Mouse (Mus musculus) forebrain, postnatal 0 days (tissue): ENCODE measurements around the gene Ebf1. TPM values are rescaled to one million over a fixed set of nuclear protein-coding genes. Genes with fewer than 3 reads are reported as not detected.

ENCODE experiments used
- ATAC-seq: fragments of 200-750 bp; cut with Nextera tagmentation; 2 replicates; pipeline ENCODE4 v1.8.0; 2017; ENCODE audit warnings: mild to moderate bottlenecking, moderate library complexity
- DNase-seq: peaks from one replicate; pipeline ENCODE4 v3.0.0-alpha.2; 2015
- H3K27ac ChIP-seq: fragments of 300-500 bp; sonication (generic); 2 replicates; pipeline ENCODE4 v1.5.1; 2014; ENCODE audit warnings: low read depth, mild to moderate bottlenecking, antibody characterized with exemption, low read length, moderate library complexity, mixed read lengths
- H3K27me3 ChIP-seq: fragments of 300-500 bp; sonication (generic); 2 replicates; pipeline ENCODE4 v1.6.1; 2014; ENCODE audit warnings: mild to moderate bottlenecking, low read length, mixed read lengths; ENCODE audit not compliant: insufficient read depth
- H3K36me3 ChIP-seq: fragments of 300-500 bp; sonication (generic); 2 replicates; pipeline ENCODE4 v1.6.1; 2014; ENCODE audit warnings: mild to moderate bottlenecking, moderate library complexity; ENCODE audit not compliant: insufficient read depth
- H3K4me1 ChIP-seq: fragments of 300-500 bp; sonication (generic); 2 replicates; pipeline ENCODE4 v1.6.1; 2014; ENCODE audit warnings: antibody characterized with exemption; ENCODE audit not compliant: insufficient read depth
- H3K4me2 ChIP-seq: fragments of 300-500 bp; sonication (generic); 2 replicates; pipeline ENCODE4 v1.6.1; 2014; ENCODE audit warnings: low read depth, mild to moderate bottlenecking, moderate library complexity
- H3K4me3 ChIP-seq: fragments of 300-500 bp; sonication (generic); 2 replicates; pipeline ENCODE4 v1.5.1; 2014; ENCODE audit warnings: low read depth, low read length, mixed read lengths
- H3K9ac ChIP-seq: fragments of 300-500 bp; sonication (generic); 2 replicates; pipeline ENCODE4 v1.6.1; 2014; ENCODE audit warnings: mild to moderate bottlenecking
- H3K9me3 ChIP-seq: fragments of 300-500 bp; sonication (generic); 2 replicates; pipeline ENCODE4 v1.6.1; 2016; ENCODE audit warnings: low read length
- CTCF ChIP-seq: sonication (generic); IDR thresholded peaks from 2 replicates; pipeline ENCODE4 v1.5.1; 2016; ENCODE audit warnings: antibody characterized with exemption, control low read depth, low read depth
- WGBS: fragments of 180-500 bp; shearing (Covaris S2); extraction: QIAGEN DNeasy Blood & Tissue Kit; methylation state at CpG from one replicate; pipeline ENCODE4 v1.1.7; 2014; 5-methylcytosine and 5-hydroxymethylcytosine counted together
- polyA plus RNA-seq: library from polyadenylated mRNA; unstranded; fragments of >200 nt; fragmentation: Nextera tagmentation; extraction: Ambion mirVana; gene quantifications from 2 replicates; pipeline ENCODE4 v1.2.1, GENCODE M21; 2015
- total RNA-seq: library from RNA; depleted of rRNA; stranded (reverse); fragments of >200 nt; gene quantifications from 2 replicates; pipeline ENCODE4 v1.2.3, GENCODE M21; 2014

Ebf1 gene
- total and polyA plus RNA-seq, 2 experiments from 2014 or later: 12.9 to 20.6 TPM

- no peak for DNase-seq
- Histone ChIP-seq H3K4me2 (no peak overlapping the region), H3K4me1 (no peaks in the 10 kb centered on the region), H3K36me3 (no peaks in the 10 kb centered on the region), H3K27ac (no peak overlapping the region), H3K27me3 (peaks cover 32% of the 10 kb centered on the region), H3K9me3 (no peaks in the 10 kb centered on the region), H3K4me3 (no peak overlapping the region), H3K9ac (no peak overlapping the region)
- no peak for ATAC-seq
- TF ChIP-seq CTCF: no peak
- WGBS: 65% methylated on average over 2 of the region's 2 CpGs
Measured at GRCm38 (mm10) chr11:44776556-44776955, 159.4 kb downstream of the Ebf1 start.

GRCm38 (mm10) chr11:44777331-44778310, 160.5 kb downstream of the Ebf1 start:
- no peaks in the 10 kb centered on the region for H3K36me3 ChIP-seq
- WGBS: 14% methylated on average over 16 of the region's 16 CpGs
- no peak for TF ChIP-seq CTCF
- H3K27me3 ChIP-seq: peaks cover 39% of the 10 kb centered on the region
- ATAC-seq (no peak), DNase-seq (no peak)
- no peak overlapping the region for H3K27ac ChIP-seq
- H3K4me1 ChIP-seq: no peaks in the 10 kb centered on the region
- no peak overlapping the region for H3K9ac ChIP-seq
- no peak overlapping the region for H3K4me2 ChIP-seq
- no peaks in the 10 kb centered on the region for H3K9me3 ChIP-seq
- no peak overlapping the region for H3K4me3 ChIP-seq

GRCm38 (mm10) chr11:44779030-44779429, 161.9 kb downstream of the Ebf1 start:
- ATAC-seq: no peak
- Histone ChIP-seq H3K9ac (no peak overlapping the region), H3K27ac (no peak overlapping the region), H3K9me3 (no peaks in the 10 kb centered on the region), H3K27me3 (peaks cover 53% of the 10 kb centered on the region), H3K4me1 (no peaks in the 10 kb centered on the region), H3K4me2 (no peak overlapping the region), H3K36me3 (no peaks in the 10 kb centered on the region), H3K4me3 (no peak overlapping the region)
- WGBS: 98% methylated on average over 1 of the region's 1 CpGs
- no peak for DNase-seq
- TF ChIP-seq CTCF: no peak

- Histone ChIP-seq H3K36me3 (no peaks in the 10 kb centered on the region), H3K9ac (no peak overlapping the region), H3K4me1 (no peaks in the 10 kb centered on the region), H3K27ac (no peak overlapping the region), H3K27me3 (peaks cover 76% of the 10 kb centered on the region), H3K4me3 (no peak overlapping the region), H3K9me3 (no peaks in the 10 kb centered on the region), H3K4me2 (no peak overlapping the region)
- 22% methylated on average over 14 of the region's 14 CpGs for WGBS
- no peak for TF ChIP-seq CTCF
- DNase-seq (peak; percentile 21), ATAC-seq (no peak)
Measured at GRCm38 (mm10) chr11:44784255-44785029, 167.3 kb downstream of the Ebf1 start.

GRCm38 (mm10) chr11:44785063-44785462, 167.9 kb downstream of the Ebf1 start:
- H3K4me3 ChIP-seq: no peak overlapping the region
- no peak for TF ChIP-seq CTCF
- DNase-seq: peak; percentile 11
- 15% methylated on average over 7 of the region's 7 CpGs for WGBS
- peaks cover 78% of the 10 kb centered on the region for H3K27me3 ChIP-seq
- no peak overlapping the region for H3K27ac ChIP-seq
- no peaks in the 10 kb centered on the region for H3K9me3 ChIP-seq
- ATAC-seq: no peak
- no peak overlapping the region for H3K9ac ChIP-seq
- H3K4me2 ChIP-seq: no peak overlapping the region
- H3K36me3 ChIP-seq: no peaks in the 10 kb centered on the region
- H3K4me1 ChIP-seq: no peaks in the 10 kb centered on the region

- Histone ChIP-seq H3K36me3 (no peaks in the 10 kb centered on the region), H3K9me3 (no peaks in the 10 kb centered on the region), H3K9ac (no peak overlapping the region), H3K4me2 (no peak overlapping the region), H3K4me1 (no peaks in the 10 kb centered on the region), H3K4me3 (no peak overlapping the region), H3K27ac (no peak overlapping the region), H3K27me3 (peaks cover 82% of the 10 kb centered on the region)
- WGBS: 22% methylated on average over 5 of the region's 5 CpGs
- no peak for DNase-seq
- no peak for TF ChIP-seq CTCF
- no peak for ATAC-seq
Measured at GRCm38 (mm10) chr11:44785479-44785878, 168.4 kb downstream of the Ebf1 start.

- Histone ChIP-seq H3K9me3 (no peaks in the 10 kb centered on the region), H3K4me2 (no peak overlapping the region), H3K36me3 (no peaks in the 10 kb centered on the region), H3K4me3 (no peak overlapping the region), H3K4me1 (no peaks in the 10 kb centered on the region), H3K27ac (no peak overlapping the region), H3K9ac (no peak overlapping the region), H3K27me3 (peaks cover 89% of the 10 kb centered on the region)
- ATAC-seq: no peak
- 77% methylated on average over 1 of the region's 1 CpGs for WGBS
- TF ChIP-seq CTCF: no peak
- DNase-seq: no peak
Measured at GRCm38 (mm10) chr11:44788003-44788402, 170.9 kb downstream of the Ebf1 start.
